Mouse (Mus musculus) spleen, postnatal 36 days (tissue): ENCODE data around the gene Itpa.
A peak's percentile ranks its signal among the peaks of the same experiment; 100 is the strongest.

Experiments used
- DNase-seq, 2 experiments: peaks; one replicate each; pipeline ENCODE4 v3.0.0; 2022; ENCODE audit warnings: low spot score in 2 of 2, mixed read lengths in 1 of 2

Gene Itpa

DNA sequence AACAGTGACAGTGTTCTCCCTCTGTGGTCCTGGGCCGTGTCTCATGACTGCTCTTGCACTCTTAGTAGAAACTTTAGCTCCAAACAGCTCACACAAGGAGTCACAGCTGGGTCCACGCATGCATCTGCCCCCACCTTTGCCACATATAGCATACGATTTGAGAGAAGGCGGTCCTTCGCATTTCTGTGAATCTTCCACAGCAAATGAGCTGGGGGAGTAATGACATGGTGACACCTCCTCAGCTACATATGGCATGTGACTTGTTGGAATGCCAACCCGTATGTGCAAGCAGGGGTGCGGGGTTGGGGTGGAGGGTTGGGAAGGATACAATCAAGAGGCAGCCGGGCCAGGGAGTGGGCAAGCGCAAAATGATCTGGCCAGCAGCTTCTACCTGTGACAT is 10.9 kb upstream of the Itpa start:
- no peak for DNase-seq

DNA sequence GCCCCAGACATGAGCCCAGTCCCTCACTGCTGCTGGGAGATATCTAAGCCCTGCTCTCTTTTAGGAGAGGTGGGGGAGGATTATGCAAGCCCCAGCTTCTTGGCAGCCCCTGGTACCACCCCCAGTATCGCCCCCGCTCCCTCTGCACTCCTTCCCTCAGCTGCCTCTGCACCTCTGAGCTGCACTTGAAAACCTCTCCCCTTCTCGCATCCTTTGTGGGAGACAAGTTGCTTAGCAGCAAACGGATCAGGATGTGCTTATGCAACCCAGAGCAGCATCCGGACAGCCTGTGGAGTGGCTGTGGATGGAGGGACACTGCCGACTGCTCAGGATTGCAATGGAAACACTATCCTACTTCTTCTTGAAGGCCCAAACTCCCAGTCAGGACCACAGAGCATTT is 9.9 kb upstream of the Itpa start:
- no peak for DNase-seq

GRCm38 (mm10) chr2:130658530-130658929 is 8.9 kb upstream of the Itpa start:
- DNase-seq: no peak

- DNase-seq: no peak
Observed at GRCm38 (mm10) chr2:130663342-130663741, 4.1 kb upstream of the Itpa start.

DNA sequence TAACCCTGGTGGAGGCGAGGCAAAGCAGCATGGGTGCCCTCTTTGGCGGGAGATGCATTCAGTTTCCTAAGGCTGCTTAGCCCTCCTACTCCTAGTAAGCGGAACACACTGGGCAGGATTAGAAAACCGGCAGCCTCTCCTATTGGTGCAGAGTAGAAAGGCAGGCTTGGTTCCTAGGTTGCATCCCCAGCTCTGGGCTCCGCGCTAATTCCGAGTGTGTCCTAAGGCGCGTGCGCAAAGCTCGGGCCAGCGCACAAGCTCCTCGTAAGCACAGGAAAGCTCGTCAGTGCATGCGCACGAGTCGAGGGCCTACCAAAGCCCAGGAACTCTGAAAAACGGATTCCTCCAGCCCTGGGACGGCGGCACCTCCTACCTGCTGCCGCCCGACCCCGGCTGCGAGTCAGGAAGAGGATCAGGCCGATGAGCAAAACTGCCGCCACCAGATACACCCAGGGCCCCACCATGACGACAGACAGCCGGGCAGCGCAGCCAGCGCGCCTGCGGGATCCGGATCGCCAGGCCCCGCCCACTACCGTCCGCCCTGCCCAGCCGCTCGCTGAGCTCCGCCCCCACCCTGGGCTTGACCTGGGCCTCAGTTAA is 3.2 kb upstream of the Itpa start, which contains the start of gene Ddrgk1:
Ddrgk1 (minus strand) TSS at position 558 of the 600 bp plus-strand sequence.
- DNase-seq: peak; percentile 89 to 91

GRCm38 (mm10) chr2:130677211-130677610 is 9.8 kb downstream of the Itpa start:
- no peak for DNase-seq

DNA sequence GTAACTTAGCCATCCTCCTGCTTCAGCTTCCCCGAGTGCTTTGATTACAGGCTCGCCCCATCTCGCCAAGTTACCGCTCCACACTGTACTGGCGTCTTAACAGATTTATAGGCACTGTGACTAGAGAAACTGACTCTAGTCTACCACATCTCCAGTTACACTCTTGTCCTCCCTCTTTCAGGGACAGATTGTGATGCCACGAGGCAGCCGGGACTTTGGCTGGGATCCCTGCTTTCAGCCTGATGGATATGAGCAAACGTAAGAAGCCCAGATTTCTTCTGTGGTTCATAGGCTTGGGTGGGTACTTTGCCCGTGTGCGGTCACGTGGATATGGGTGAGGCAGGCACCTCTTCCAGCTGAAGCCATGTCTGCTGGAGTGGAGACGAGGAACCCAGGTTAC is 11.7 kb downstream of the Itpa start:
- no peak for DNase-seq

DNA sequence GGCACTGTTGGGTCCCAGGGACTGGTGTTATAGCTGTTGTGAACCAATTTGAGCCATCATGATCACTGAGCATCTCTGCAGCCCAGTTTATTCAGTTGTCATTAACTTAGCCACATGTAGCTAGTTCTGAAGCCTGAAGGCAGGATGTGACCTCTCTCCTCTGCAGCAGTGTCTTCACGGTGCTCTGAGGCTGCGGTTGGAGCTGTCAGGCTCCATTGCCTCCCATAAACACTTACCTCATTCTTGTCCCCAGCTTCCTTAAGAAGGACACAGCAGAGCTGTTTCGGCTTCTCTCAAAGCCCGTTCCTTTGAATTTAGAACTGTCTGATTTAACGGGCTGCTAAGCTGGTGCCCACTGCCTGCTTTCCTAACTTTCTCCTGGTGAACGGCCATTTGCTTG is 12.5 kb downstream of the Itpa start:
- DNase-seq: peak in 1 of 2 experiments; percentile 9

DNA sequence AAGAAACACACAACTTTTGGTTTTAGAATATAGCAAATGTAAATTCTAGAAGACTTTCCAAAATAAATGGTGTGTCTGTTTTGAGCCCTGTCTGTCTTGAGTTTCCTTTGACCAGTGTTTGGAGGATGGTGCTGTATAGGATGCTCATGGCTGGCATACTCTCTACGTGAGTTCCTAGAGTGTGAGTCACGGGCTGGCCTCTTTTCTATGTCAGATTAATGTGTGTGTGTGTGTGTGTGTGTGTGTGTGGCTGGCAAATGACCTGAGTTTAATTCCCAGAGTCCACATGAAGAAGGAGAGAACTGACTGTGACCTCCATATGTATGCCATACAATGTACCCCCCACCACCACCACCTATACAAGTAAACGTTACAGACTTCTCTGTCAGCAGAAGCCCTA is 14.1 kb downstream of the Itpa start:
- DNase-seq: no peak

DNA sequence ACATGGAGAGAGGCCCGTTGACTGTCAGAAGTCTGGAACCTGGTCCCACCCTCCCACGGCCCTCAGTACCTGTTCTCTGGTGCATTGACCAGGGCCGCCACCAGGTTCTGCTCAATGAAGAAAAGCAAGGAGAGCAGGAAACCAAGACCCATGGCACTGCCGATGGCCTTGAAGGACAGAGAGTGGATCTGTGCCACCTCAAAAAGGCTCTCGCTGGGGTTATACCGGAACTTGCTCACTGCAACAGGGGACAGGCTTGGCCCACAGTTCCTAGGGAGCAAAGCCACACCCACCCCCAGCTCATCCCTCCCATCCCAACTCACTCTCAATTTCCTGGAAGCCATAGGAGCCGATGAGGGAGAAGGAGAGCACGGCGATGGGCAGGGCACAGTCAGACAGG is 18.0 kb downstream of the Itpa start:
- no peak for DNase-seq

DNA sequence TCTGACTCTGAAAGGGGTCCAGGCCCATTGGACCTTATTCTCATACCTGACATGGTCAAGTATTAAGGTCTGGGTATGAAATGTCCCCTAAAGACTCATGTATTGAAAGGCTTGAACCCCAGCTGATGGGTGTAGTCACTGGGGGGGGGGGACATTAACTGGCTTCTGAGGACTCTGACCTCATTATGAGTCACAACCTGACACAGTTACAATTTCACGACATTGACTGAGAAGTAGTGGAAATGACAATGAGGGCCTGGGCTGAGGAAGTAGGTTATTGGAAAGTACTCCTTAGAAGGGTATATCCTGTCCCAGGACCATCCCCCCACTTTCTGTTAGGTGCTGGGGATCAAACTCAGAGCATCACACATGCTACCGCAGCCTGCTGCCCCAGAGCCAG is 21.6 kb downstream of the Itpa start:
- no peak for DNase-seq

- no peak for DNase-seq
Observed at GRCm38 (mm10) chr2:130693563-130693962, 26.2 kb downstream of the Itpa start.

DNA sequence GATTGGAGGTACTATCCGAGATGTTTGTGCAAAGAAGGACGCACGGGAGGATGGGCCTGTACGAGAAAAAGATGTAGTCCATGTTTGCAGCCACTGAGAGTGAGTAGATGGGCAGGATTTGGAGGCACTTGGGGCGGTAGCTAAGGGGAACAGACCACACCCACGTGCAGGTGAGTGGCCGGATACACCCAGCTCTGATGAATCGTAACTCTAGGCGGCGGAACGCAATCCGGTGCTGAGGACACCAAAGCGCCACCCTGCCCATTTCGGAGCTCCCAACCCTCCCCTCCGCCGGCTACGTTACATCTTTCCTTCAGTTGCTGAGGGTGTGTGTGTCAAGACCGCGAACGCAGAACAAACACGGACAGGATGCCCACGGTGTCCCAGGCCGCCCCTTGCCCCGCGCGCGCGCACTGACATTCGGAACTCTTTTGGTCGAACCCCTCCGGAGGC is 29.3 kb downstream of the Itpa start:
- peak; percentile 27 to 30 for DNase-seq

GRCm38 (mm10) chr2:130697153-130697810 is 29.9 kb downstream of the Itpa start, which contains the start of gene Slc4a11:
TSS of gene Slc4a11 (minus strand) at chr2:130697519.
- peak; percentile 76 to 84 for DNase-seq

DNA sequence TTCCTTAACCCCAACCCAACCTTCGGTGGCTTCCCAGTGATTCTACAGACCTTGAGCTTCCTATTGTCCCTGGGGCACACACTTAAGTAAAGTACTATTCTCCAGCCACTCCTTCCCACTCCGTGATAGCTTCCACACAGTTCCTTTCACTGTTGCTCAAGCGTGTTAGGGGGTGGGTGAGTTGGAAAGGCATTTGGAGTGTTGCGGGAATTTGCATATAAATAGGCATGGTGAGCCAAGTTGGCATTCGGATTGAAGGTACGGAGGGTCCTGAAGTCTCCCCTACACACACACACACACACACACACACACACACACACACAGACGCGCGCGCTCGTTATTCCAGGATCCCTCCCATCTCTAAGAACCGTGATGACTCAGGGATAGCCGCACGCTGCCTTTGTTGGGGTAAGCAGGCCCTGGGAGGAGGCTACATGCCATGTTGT is 30.4 kb downstream of the Itpa start:
- no peak for DNase-seq

GRCm38 (mm10) chr2:130704040-130705001 is 36.9 kb downstream of the Itpa start:
- DNase-seq: no peak

- no peak for DNase-seq
Observed at GRCm38 (mm10) chr2:130705178-130705577, 37.8 kb downstream of the Itpa start.

DNA sequence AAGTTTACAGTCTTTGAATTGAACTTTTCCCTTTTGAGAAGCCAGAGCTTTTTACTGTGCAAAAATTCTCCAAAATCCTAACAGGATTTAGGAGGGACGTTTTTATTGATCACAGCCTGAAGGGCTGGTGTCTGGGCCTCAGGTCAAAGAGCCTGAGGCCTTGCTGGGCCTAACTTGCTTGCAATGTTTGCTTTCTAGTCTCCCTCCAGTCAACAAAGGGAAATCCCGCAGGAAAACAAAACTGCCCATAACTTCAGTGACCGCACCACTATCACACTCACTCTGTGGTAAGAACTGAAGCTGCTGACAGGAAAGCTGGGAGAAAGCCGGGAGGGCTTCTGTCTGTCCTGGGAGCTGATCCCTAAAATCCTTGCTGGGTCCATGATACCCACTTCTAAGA is 39.2 kb downstream of the Itpa start:
- no peak for DNase-seq

DNA sequence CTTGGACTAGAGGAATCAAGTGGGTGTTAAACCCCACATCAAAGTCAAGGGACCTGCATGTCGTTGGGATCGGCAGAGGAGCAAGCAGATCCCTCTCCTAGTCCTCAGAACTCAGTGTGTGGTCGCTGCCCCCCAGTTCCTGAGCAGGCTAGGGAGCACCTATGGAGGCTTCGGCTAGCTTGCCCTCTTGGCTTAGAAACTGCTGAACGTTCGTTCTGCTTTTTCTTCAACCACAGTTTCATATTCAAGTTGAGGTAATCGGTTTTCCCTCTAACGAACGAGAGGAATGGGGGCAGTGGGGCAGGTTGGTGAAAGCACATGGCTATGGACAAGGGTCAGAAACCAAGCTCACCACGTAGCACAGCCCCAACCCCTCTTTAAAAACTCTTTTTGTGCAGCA is 39.6 kb downstream of the Itpa start:
- DNase-seq: no peak

GRCm38 (mm10) chr2:130717951-130718350 is 50.5 kb downstream of the Itpa start:
- no peak for DNase-seq

GRCm38 (mm10) chr2:130724369-130724768 is 57.0 kb downstream of the Itpa start:
- DNase-seq: no peak

- DNase-seq: no peak
Observed at GRCm38 (mm10) chr2:130727752-130728151, 60.3 kb downstream of the Itpa start.
